Mouse (Mus musculus) granulocyte monocyte progenitor cell, adult 5-6 weeks (primary cell): Measurements from ENCODE around the gene Fam131c. TPM values are rescaled to one million over a fixed set of nuclear protein-coding genes. Genes with fewer than 3 reads are reported as not detected.

Source experiments
- ATAC-seq: replicated peaks from 2 replicates; pipeline ENCODE4 v1.8.0; 2016; ENCODE audit warnings: mild to moderate bottlenecking, moderate TSS enrichment, inconsistent platforms; ENCODE audit not compliant: poor library complexity, severe bottlenecking
- total RNA-seq, 2 experiments: library from RNA; stranded (forward) in 1 of 2; stranded (reverse) in 1 of 2; fragments of 200-712, 200-1000 nt in 1 of 2; fragments of >200 nt in 1 of 2; fragmentation: Nextera tagmentation in 1 of 2; gene quantifications; 2 replicates each; pipeline ENCODE4 v1.2.3; 2014 to 2017

Gene Fam131c
- total RNA-seq, 2 experiments from 2014 or later, result not detected

GRCm38 (mm10) chr4:141432666-141433065 is 64.6 kb downstream of the Fam131c start:
- no peak for ATAC-seq

GRCm38 (mm10) chr4:141433191-141433590 is 65.2 kb downstream of the Fam131c start:
- no peak for ATAC-seq

Other genes with a start within 250 kb of the Fam131c start
- gene Szrd1, start 228.4 kb upstream of the Fam131c start, total RNA-seq (2014; fragmentation: Nextera tagmentation), result 41.1 and 54.8 TPM in 2 replicates
- gene Szrd1, start 228.4 kb upstream of the Fam131c start, total RNA-seq (2017), result 58.0 and 63.0 TPM in 2 replicates
- gene Fbxo42, start 220.3 kb upstream of the Fam131c start, total RNA-seq (2014; fragmentation: Nextera tagmentation), result 16.5 and 18.6 TPM in 2 replicates
- gene Fbxo42, start 220.3 kb upstream of the Fam131c start, total RNA-seq (2017), result 7.2 and 7.8 TPM in 2 replicates
- gene Rsg1, start 154.3 kb upstream of the Fam131c start, total RNA-seq (2014; fragmentation: Nextera tagmentation), result 1.4 and 1.8 TPM in 2 replicates
- gene Rsg1, start 154.3 kb upstream of the Fam131c start, total RNA-seq (2017), result 1.4 and 2.6 TPM in 2 replicates
- not detected in 2 replicates for gene Arhgef19, start 128.7 kb upstream of the Fam131c start, total RNA-seq (2014; fragmentation: Nextera tagmentation)
- gene Arhgef19, start 128.7 kb upstream of the Fam131c start, total RNA-seq (2017), result not detected in 2 replicates
- gene Epha2, start 67.0 kb upstream of the Fam131c start, total RNA-seq (2014; fragmentation: Nextera tagmentation), result 0.88 TPM in 1 of 2 replicates, not detected in the other
- 0.10 TPM in 1 of 2 replicates, not detected in the other for gene Epha2, start 67.0 kb upstream of the Fam131c start, total RNA-seq (2017)
- not detected in 2 replicates for gene Clcnka, start 30.5 kb downstream of the Fam131c start, total RNA-seq (2014; fragmentation: Nextera tagmentation)
- not detected in 2 replicates for gene Clcnka, start 30.5 kb downstream of the Fam131c start, total RNA-seq (2017)
- not detected in 2 replicates for gene Clcnkb, start 47.8 kb downstream of the Fam131c start, total RNA-seq (2014; fragmentation: Nextera tagmentation)
- not detected in 2 replicates for gene Clcnkb, start 47.8 kb downstream of the Fam131c start, total RNA-seq (2017)
- gene Hspb7, start 52.6 kb downstream of the Fam131c start, total RNA-seq (2014; fragmentation: Nextera tagmentation), result not detected in 2 replicates
- gene Hspb7, start 52.6 kb downstream of the Fam131c start, total RNA-seq (2017), result not detected in 2 replicates
- gene Srarp, start 67.9 kb downstream of the Fam131c start, total RNA-seq (2014; fragmentation: Nextera tagmentation), result not detected in 2 replicates
- not detected in 2 replicates for gene Srarp, start 67.9 kb downstream of the Fam131c start, total RNA-seq (2017)
- gene Zbtb17, start 76.4 kb downstream of the Fam131c start, total RNA-seq (2014; fragmentation: Nextera tagmentation), result 10.0 and 18.4 TPM in 2 replicates
- gene Zbtb17, start 76.4 kb downstream of the Fam131c start, total RNA-seq (2017), result 19.9 and 28.9 TPM in 2 replicates
- gene Spen, start 170.4 kb downstream of the Fam131c start, total RNA-seq (2014; fragmentation: Nextera tagmentation), result 37.8 TPM in 2 replicates
- gene Spen, start 170.4 kb downstream of the Fam131c start, total RNA-seq (2017), result 21.4 and 25.5 TPM in 2 replicates
- gene Fblim1, start 237.9 kb downstream of the Fam131c start, total RNA-seq (2014; fragmentation: Nextera tagmentation), result 0.11 and 0.36 TPM in 2 replicates
- not detected in 2 replicates for gene Fblim1, start 237.9 kb downstream of the Fam131c start, total RNA-seq (2017)